Mouse (Mus musculus): ENCODE measurements around the gene Slc25a20. TPM values are rescaled to one million over a fixed set of nuclear protein-coding genes. Genes with fewer than 3 reads are reported as not detected.

The Slc25a20 gene
- polyA plus RNA-seq, 1 experiment from 2014 or later: 31.2 TPM

- H3K4me2 ChIP-seq: no peak overlapping the region
- DNase-seq (ENCODE audit: low spot score, missing footprints) (no peak), ATAC-seq (ENCODE audit: low FRiP score) (no peak)
- no peak overlapping the region for H3K27ac ChIP-seq (ENCODE audit: low read depth, low read length)
- H3K4me3 ChIP-seq (ENCODE audit: low read depth, low read length): no peak overlapping the region
- no peak overlapping the region for H3K9ac ChIP-seq (ENCODE audit: low read length)
- H3K4me1 ChIP-seq (ENCODE audit: control insufficient read depth, insufficient read depth, low read length): no peaks in the 10 kb centered on the region
- peaks cover 3% of the 10 kb centered on the region for H3K36me3 ChIP-seq (ENCODE audit: control insufficient read depth, insufficient read depth, low read length)
- H3K9me3 ChIP-seq (ENCODE audit: control insufficient read depth, low read length): peaks cover 3% of the 10 kb centered on the region; the same call in 1 of the 2 replicates
- WGBS: 45% methylated on average over 2 of the region's 2 CpGs
- no peaks in the 10 kb centered on the region for H3K27me3 ChIP-seq (ENCODE audit: control insufficient read depth, insufficient read depth, low read length)
These were observed 11.3 kb downstream of the Slc25a20 start for GRCm38 (mm10) chr9:108673151-108673550.

DNA sequence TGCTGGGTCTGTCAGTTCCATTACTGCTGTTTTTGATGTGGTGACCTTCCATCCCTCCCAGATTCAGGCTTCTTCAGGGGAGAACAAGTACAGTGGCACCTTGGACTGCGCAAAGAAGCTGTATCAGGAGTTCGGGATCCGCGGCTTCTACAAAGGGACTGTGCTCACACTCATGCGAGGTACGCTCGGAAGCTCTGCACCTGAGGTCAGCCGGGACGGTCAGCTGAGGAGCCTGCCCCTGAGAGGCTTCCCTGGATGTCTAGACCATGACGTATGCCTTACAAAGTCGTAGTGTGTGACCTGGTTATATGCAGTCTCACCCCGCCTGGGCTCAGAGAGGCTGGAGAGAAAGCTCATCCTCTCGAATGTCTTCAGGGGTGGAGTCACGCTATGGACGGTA is 18.1 kb downstream of the Slc25a20 start:
- Histone ChIP-seq H3K9me3 (ENCODE audit: control insufficient read depth, low read length) (no peaks in the 10 kb centered on the region), H3K4me1 (ENCODE audit: control insufficient read depth, insufficient read depth, low read length) (no peaks in the 10 kb centered on the region), H3K4me2 (no peak overlapping the region), H3K27ac (ENCODE audit: low read depth, low read length) (no peak overlapping the region), H3K9ac (ENCODE audit: low read length) (no peak overlapping the region), H3K4me3 (ENCODE audit: low read depth, low read length) (no peak overlapping the region), H3K36me3 (ENCODE audit: control insufficient read depth, insufficient read depth, low read length) (no peaks in the 10 kb centered on the region), H3K27me3 (ENCODE audit: control insufficient read depth, insufficient read depth, low read length) (no peaks in the 10 kb centered on the region)
- WGBS: 91% methylated on average over 15 of the region's 15 CpGs
- no peak for DNase-seq (ENCODE audit: low spot score, missing footprints)
- ATAC-seq (ENCODE audit: low FRiP score): no peak

DNA sequence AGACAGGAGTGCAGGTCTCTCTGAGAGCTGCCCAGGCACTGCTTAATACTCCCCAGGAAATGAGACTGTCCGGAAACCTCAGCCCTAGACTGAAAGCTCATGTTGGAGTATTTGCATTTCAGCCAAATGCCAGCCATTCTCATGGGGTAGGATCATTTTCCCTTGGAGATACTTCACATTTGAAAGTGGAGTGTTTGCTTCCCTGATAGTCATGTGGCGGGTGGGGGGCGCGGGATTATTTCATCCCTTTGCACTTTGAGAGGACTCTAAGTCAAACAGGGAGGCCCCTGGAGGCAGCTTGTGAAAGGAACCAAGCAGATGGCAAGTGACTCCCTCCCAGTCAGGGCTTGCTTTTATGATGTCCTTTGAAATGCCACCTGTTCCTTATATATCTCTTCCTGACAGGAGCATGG is 24.6 kb downstream of the Slc25a20 start:
- peaks cover 28% of the 10 kb centered on the region for H3K4me1 ChIP-seq (ENCODE audit: control insufficient read depth, insufficient read depth, low read length)
- no peak overlapping the region for H3K4me2 ChIP-seq
- no peak overlapping the region for H3K9ac ChIP-seq (ENCODE audit: low read length)
- 38% methylated on average over 4 of the region's 4 CpGs for WGBS
- DNase-seq (ENCODE audit: low spot score, missing footprints) (no peak), ATAC-seq (ENCODE audit: low FRiP score) (peak; percentile 60)
- no peaks in the 10 kb centered on the region for H3K36me3 ChIP-seq (ENCODE audit: control insufficient read depth, insufficient read depth, low read length)
- H3K4me3 ChIP-seq (ENCODE audit: low read depth, low read length): no peak overlapping the region
- H3K9me3 ChIP-seq (ENCODE audit: control insufficient read depth, low read length): no peaks in the 10 kb centered on the region
- peak overlapping the region; percentile 16; the same call in 1 of the 2 replicates for H3K27ac ChIP-seq (ENCODE audit: low read depth, low read length)
- peaks cover 3% of the 10 kb centered on the region; the same call in 1 of the 2 replicates for H3K27me3 ChIP-seq (ENCODE audit: control insufficient read depth, insufficient read depth, low read length)

GRCm38 (mm10) chr9:108687181-108687580 is 25.3 kb downstream of the Slc25a20 start:
- 75% methylated on average over 6 of the region's 6 CpGs for WGBS
- Histone ChIP-seq H3K27ac (ENCODE audit: low read depth, low read length) (no peak overlapping the region), H3K4me1 (ENCODE audit: control insufficient read depth, insufficient read depth, low read length) (peaks cover 31% of the 10 kb centered on the region)

GRCm38 (mm10) chr9:108687686-108688085 is 25.8 kb downstream of the Slc25a20 start:
- WGBS: 76% methylated on average over 2 of the region's 2 CpGs
- H3K4me2 ChIP-seq: no peak overlapping the region

More at GRCm38 (mm10) chr9:108687181-108687580, 25.3 kb downstream of the Slc25a20 start:
- Histone ChIP-seq H3K9ac (ENCODE audit: low read length) (no peak overlapping the region), H3K36me3 (ENCODE audit: control insufficient read depth, insufficient read depth, low read length) (no peaks in the 10 kb centered on the region), H3K27me3 (ENCODE audit: control insufficient read depth, insufficient read depth, low read length) (peaks cover 3% of the 10 kb centered on the region; the same call in 1 of the 2 replicates), H3K4me3 (ENCODE audit: low read depth, low read length) (no peak overlapping the region), H3K4me2 (no peak overlapping the region), H3K9me3 (ENCODE audit: control insufficient read depth, low read length) (no peaks in the 10 kb centered on the region)
- DNase-seq (ENCODE audit: low spot score, missing footprints) (no peak), ATAC-seq (ENCODE audit: low FRiP score) (no peak)

DNA sequence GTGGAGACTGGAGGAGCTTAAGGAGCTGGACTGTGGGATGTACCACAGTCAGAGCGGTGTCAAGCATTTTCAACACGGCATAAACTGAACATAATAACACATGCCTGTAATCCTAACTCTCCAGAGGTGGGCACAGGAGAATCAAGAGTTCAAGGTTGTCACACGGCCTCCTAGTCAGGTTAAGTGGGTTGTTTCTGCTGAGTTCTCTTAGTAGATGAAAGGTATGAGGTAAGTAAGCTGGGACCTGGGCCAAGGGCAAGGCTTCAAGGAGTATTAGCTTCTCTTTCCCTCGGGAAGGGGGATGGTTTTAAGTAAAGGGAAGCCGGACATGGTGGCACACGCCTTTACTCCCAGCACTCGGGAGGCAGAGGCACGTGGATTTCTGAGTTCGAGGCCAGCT is 26.6 kb downstream of the Slc25a20 start:
- H3K9me3 ChIP-seq (ENCODE audit: control insufficient read depth, low read length): no peaks in the 10 kb centered on the region
- H3K27ac ChIP-seq (ENCODE audit: low read depth, low read length): no peak overlapping the region
- H3K4me3 ChIP-seq (ENCODE audit: low read depth, low read length): no peak overlapping the region
- DNase-seq (ENCODE audit: low spot score, missing footprints) (no peak), ATAC-seq (ENCODE audit: low FRiP score) (no peak)
- no peaks in the 10 kb centered on the region for H3K36me3 ChIP-seq (ENCODE audit: control insufficient read depth, insufficient read depth, low read length)
- WGBS: 72% methylated on average over 9 of the region's 9 CpGs
- peaks cover 7% of the 10 kb centered on the region; the same call in 1 of the 2 replicates for H3K27me3 ChIP-seq (ENCODE audit: control insufficient read depth, insufficient read depth, low read length)
- H3K4me1 ChIP-seq (ENCODE audit: control insufficient read depth, insufficient read depth, low read length): peaks cover 43% of the 10 kb centered on the region
- H3K4me2 ChIP-seq: no peak overlapping the region
- no peak overlapping the region for H3K9ac ChIP-seq (ENCODE audit: low read length)

More at GRCm38 (mm10) chr9:108687686-108688085, 25.8 kb downstream of the Slc25a20 start:
- H3K27me3 ChIP-seq (ENCODE audit: control insufficient read depth, insufficient read depth, low read length): peaks cover 3% of the 10 kb centered on the region; the same call in 1 of the 2 replicates
- no peaks in the 10 kb centered on the region for H3K36me3 ChIP-seq (ENCODE audit: control insufficient read depth, insufficient read depth, low read length)
- peaks cover 36% of the 10 kb centered on the region for H3K4me1 ChIP-seq (ENCODE audit: control insufficient read depth, insufficient read depth, low read length)
- H3K9me3 ChIP-seq (ENCODE audit: control insufficient read depth, low read length): no peaks in the 10 kb centered on the region
- H3K27ac ChIP-seq (ENCODE audit: low read depth, low read length): no peak overlapping the region
- ATAC-seq (ENCODE audit: low FRiP score) (no peak), DNase-seq (ENCODE audit: low spot score, missing footprints) (no peak)
- no peak overlapping the region for H3K9ac ChIP-seq (ENCODE audit: low read length)
- H3K4me3 ChIP-seq (ENCODE audit: low read depth, low read length): no peak overlapping the region

DNA sequence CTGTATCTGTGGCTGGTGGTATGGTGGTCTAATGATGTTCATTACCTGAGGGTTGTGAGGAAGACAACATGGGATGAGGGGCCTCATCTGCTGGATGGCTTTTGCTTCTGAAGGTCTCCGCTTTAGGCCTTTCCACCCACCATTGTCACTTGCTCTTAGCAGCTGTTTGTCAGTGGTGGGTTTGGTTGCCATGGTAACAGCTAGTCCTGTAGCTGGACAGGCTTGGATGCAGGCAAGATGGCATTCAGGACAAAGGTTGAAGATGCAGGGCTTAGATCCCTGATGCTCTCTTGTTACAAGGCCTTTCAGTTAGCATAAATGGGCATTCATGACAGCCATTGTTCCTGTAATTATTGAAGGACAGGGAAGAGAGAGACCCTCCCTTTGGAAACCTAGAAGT is 27.2 kb downstream of the Slc25a20 start, which contains the start of gene Prkar2a:
Prkar2a (plus strand) TSS at position 209 of the 400 bp plus-strand sequence.
- Histone ChIP-seq H3K36me3 (ENCODE audit: control insufficient read depth, insufficient read depth, low read length) (no peaks in the 10 kb centered on the region), H3K4me3 (ENCODE audit: low read depth, low read length) (no peak within 1 kb of the TSS), H3K9ac (ENCODE audit: low read length) (peak within 1 kb of the TSS; percentile 11; the same call in 1 of the 2 replicates), H3K4me1 (ENCODE audit: control insufficient read depth, insufficient read depth, low read length) (peaks cover 43% of the 10 kb centered on the region), H3K27ac (ENCODE audit: low read depth, low read length) (peak within 1 kb of the TSS; percentile 46), H3K9me3 (ENCODE audit: control insufficient read depth, low read length) (no peaks in the 10 kb centered on the region), H3K27me3 (ENCODE audit: control insufficient read depth, insufficient read depth, low read length) (peaks cover 7% of the 10 kb centered on the region; the same call in 1 of the 2 replicates), H3K4me2 (no peak within 1 kb of the TSS)
- DNase-seq (ENCODE audit: low spot score, missing footprints) (peak; percentile 92), ATAC-seq (ENCODE audit: low FRiP score) (peak; percentile 12; the same call in 1 of the 2 replicates)
- 25% methylated on average over 1 of the region's 1 CpGs for WGBS

DNA sequence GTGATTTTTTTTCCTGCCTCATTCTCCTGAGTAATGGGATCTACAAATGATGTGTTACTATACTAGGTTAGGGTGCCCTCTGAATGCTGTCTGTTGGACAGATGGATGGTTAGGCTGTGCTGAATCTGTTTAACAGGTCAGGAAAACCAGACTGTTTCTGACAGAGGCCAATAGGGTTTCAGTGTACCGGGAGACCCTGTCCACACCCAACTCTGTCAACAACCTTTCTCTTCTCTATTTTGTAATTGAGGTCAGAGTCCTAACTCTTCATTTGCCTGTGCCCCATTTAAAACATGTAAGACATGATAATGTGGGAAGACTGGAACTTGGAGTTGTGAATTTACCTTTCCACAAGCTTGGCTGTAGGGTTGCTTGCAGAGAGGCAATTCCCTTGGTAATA is 28.1 kb downstream of the Slc25a20 start:
- WGBS: 86% methylated on average over 1 of the region's 1 CpGs
- H3K4me1 ChIP-seq (ENCODE audit: control insufficient read depth, insufficient read depth, low read length): peaks cover 46% of the 10 kb centered on the region
- no peak overlapping the region for H3K9ac ChIP-seq (ENCODE audit: low read length)
- H3K27ac ChIP-seq (ENCODE audit: low read depth, low read length): no peak overlapping the region
- no peaks in the 10 kb centered on the region for H3K9me3 ChIP-seq (ENCODE audit: control insufficient read depth, low read length)
- no peaks in the 10 kb centered on the region for H3K36me3 ChIP-seq (ENCODE audit: control insufficient read depth, insufficient read depth, low read length)
- H3K4me2 ChIP-seq: no peak overlapping the region
- no peak for DNase-seq (ENCODE audit: low spot score, missing footprints)
- no peak for ATAC-seq (ENCODE audit: low FRiP score)
- no peak overlapping the region for H3K4me3 ChIP-seq (ENCODE audit: low read depth, low read length)
- peaks cover 7% of the 10 kb centered on the region; the same call in 1 of the 2 replicates for H3K27me3 ChIP-seq (ENCODE audit: control insufficient read depth, insufficient read depth, low read length)

GRCm38 (mm10) chr9:108690914-108691313 is 29.0 kb downstream of the Slc25a20 start:
- no peak for ATAC-seq (ENCODE audit: low FRiP score)
- Histone ChIP-seq H3K9ac (ENCODE audit: low read length) (no peak overlapping the region), H3K4me3 (ENCODE audit: low read depth, low read length) (no peak overlapping the region), H3K4me2 (no peak overlapping the region), H3K36me3 (ENCODE audit: control insufficient read depth, insufficient read depth, low read length) (no peaks in the 10 kb centered on the region), H3K27me3 (ENCODE audit: control insufficient read depth, insufficient read depth, low read length) (peaks cover 7% of the 10 kb centered on the region; the same call in 1 of the 2 replicates), H3K4me1 (ENCODE audit: control insufficient read depth, insufficient read depth, low read length) (peaks cover 46% of the 10 kb centered on the region), H3K9me3 (ENCODE audit: control insufficient read depth, low read length) (no peaks in the 10 kb centered on the region), H3K27ac (ENCODE audit: low read depth, low read length) (no peak overlapping the region)
- 90% methylated on average over 6 of the region's 6 CpGs for WGBS
- no peak for DNase-seq (ENCODE audit: low spot score, missing footprints)

Measured in midbrain, embryonic 11.5 days (tissue).